Mouse (Mus musculus): ENCODE measurements at regions not wholly inside any gene's neighbourhood (a gene's known extent, or its start where the extent isn't known, plus 50 kb on each side); places are given as distances from the start of the nearest gene placed in this dataset.

GRCm38 (mm10) chr4:31553780-31554394 lies 410.0 kb upstream of the Map3k7 start:
- TF ChIP-seq CTCF (IDR thresholded peaks at IDR 0.05), result no peak
- TF ChIP-seq EP300 (IDR thresholded peaks at IDR 0.05), result no peak

All from lung, postnatal 0 days (tissue).